Mouse (Mus musculus) cerebral cortex, adult 2 months (tissue): ENCODE data around the gene Efna2.

ENCODE experiments used
- WGBS: fragments of 180-500 bp; shearing (Covaris S2); methylation state at CpG from one replicate; pipeline ENCODE4 v1.1.7; 2018; 5-methylcytosine and 5-hydroxymethylcytosine counted together

Gene Efna2

GRCm38 (mm10) chr10:80179068-80180051 is at the start of gene Efna2:
Gene Efna2 (plus strand): TSS chr10:80179482.
- WGBS = 2% methylated on average over 97 of the region's 106 CpGs

- WGBS = 71% methylated on average over 9 of the region's 9 CpGs
Measured at GRCm38 (mm10) chr10:80129846-80130245, 49.4 kb upstream of the Efna2 start.

GRCm38 (mm10) chr10:80130403-80131031 is 48.8 kb upstream of the Efna2 start:
- 69% methylated on average over 18 of the region's 18 CpGs for WGBS

- 31% methylated on average over 55 of the region's 55 CpGs for WGBS
Measured at GRCm38 (mm10) chr10:80131316-80131951, 47.8 kb upstream of the Efna2 start.

GRCm38 (mm10) chr10:80131952-80132350 is 47.3 kb upstream of the Efna2 start:
- WGBS = 46% methylated on average over 27 of the region's 27 CpGs

GRCm38 (mm10) chr10:80133226-80133849 is 45.9 kb upstream of the Efna2 start:
- 32% methylated on average over 8 of the region's 8 CpGs for WGBS

GRCm38 (mm10) chr10:80134421-80134820 is 44.9 kb upstream of the Efna2 start:
- WGBS = 86% methylated on average over 9 of the region's 9 CpGs

- WGBS = 75% methylated on average over 10 of the region's 10 CpGs
Measured at GRCm38 (mm10) chr10:80135161-80135560, 44.1 kb upstream of the Efna2 start.

- WGBS = 92% methylated on average over 1 of the region's 1 CpGs
Measured at GRCm38 (mm10) chr10:80135641-80136040, 43.6 kb upstream of the Efna2 start.

- 33% methylated on average over 49 of the region's 49 CpGs for WGBS
Measured at GRCm38 (mm10) chr10:80136179-80136951, 42.9 kb upstream of the Efna2 start.

- 9% methylated on average over 28 of the region's 29 CpGs for WGBS
Measured at GRCm38 (mm10) chr10:80136952-80137625, 42.2 kb upstream of the Efna2 start.

GRCm38 (mm10) chr10:80137626-80138552 is 41.4 kb upstream of the Efna2 start:
- 8% methylated on average over 33 of the region's 33 CpGs for WGBS

- WGBS = 1% methylated on average over 78 of the region's 94 CpGs
Measured at GRCm38 (mm10) chr10:80138553-80139438, 40.5 kb upstream of the Efna2 start, which contains the start of gene Atp5d. Gene Atp5d (plus strand): TSS chr10:80138632.

GRCm38 (mm10) chr10:80139439-80139775 is 39.9 kb upstream of the Efna2 start:
- 3% methylated on average over 10 of the region's 10 CpGs for WGBS

GRCm38 (mm10) chr10:80139975-80140665 is 39.2 kb upstream of the Efna2 start:
- WGBS = 79% methylated on average over 11 of the region's 11 CpGs

GRCm38 (mm10) chr10:80140666-80141035 is 38.6 kb upstream of the Efna2 start, which contains the start of gene Cbarp:
Gene Cbarp (minus strand): TSS chr10:80140835.
- 78% methylated on average over 10 of the region's 10 CpGs for WGBS

GRCm38 (mm10) chr10:80141243-80141642 is 38.0 kb upstream of the Efna2 start:
- WGBS = under 1% methylated on average over 29 of the region's 29 CpGs
